Mouse (Mus musculus): ENCODE data around the gene Dpf2. TPM values are rescaled to one million over a fixed set of nuclear protein-coding genes. Genes with fewer than 3 reads are reported as not detected.

The Dpf2 gene
- total and polyA plus RNA-seq, 3 experiments: 25.0 to 115 (median 36.7) TPM

DNA sequence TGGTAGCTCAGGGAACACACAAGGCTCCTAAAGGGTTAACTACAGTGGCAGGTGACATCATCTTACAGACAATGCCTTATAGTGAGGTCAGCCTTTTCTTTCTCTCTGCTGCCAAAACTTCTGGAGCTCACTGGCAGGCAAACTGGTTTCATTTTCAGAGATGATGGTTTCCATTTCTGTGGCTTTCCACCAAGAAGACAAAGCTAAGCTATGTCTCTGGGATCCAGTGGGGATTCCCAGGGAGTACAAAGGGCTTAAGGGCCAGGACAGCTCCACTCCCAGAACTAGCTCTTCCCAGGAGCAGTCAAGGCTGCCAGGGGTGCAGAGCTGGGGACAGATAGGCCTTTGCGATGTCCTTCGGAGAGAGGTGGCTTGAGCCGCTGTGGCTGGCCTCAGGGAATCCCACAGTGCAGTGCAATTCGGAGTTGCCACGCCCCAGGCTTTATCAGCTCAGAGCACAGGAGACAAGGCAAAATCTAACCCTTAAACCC is 61.3 kb downstream of the Dpf2 start:
- no peak for DNase-seq (ENCODE audit: extremely low read depth)
- Histone ChIP-seq H3K4me2 (ENCODE audit: insufficient read depth, low read depth, poor library complexity, severe bottlenecking) (no peak overlapping the region), H3K4me1 (ENCODE audit: control insufficient read depth in 1 of 2, insufficient read depth in 2 of 2) (peaks cover 2 to 40% of the 10 kb centered on the region in 2 experiments; a peak in 3 of 4 replicates), H3K27ac (ENCODE audit: insufficient read depth, low read depth) (peak overlapping the region; percentile 32), H3K79me2 (replicated peaks; ENCODE audit: control insufficient read depth, extremely low read depth, insufficient read depth, poor library complexity, severe bottlenecking) (peaks cover 6% of the 10 kb centered on the region; the same call in 1 of the 2 replicates), H3K4me3 (replicated peaks in 1 of 3; ENCODE audit: low read depth in 2 of 3, low read length in 2 of 3, poor library complexity in 1 of 3) (no peak overlapping the region), H3K36me3 (replicated peaks in 1 of 2; ENCODE audit: control insufficient read depth in 1 of 2, insufficient read depth in 1 of 2, low read length in 1 of 2) (peaks cover 33 to 48% of the 10 kb centered on the region in 2 experiments), H3K9ac (ENCODE audit: insufficient read depth, low read depth) (no peak overlapping the region), H3K9me3 (replicated peaks; ENCODE audit: low read length) (no peaks in the 10 kb centered on the region), H3K27me3 (replicated peaks) (no peaks in the 10 kb centered on the region)
- in situ Hi-C loops (cut with MboI; ENCODE audit: low pct_ligation_motif_present, low pct_unique_long_range_greater_than_20kb, low sequenced_read_pairs) (no loop called here), dilution Hi-C loops (cut with MboI; ENCODE audit: extremely low pct_ligation_motif_present, extremely low pct_unique_long_range_greater_than_20kb, low sequenced_read_pairs) (no loop called here)
- TF ChIP-seq UBTF (IDR thresholded peaks at IDR 0.05; ENCODE audit: low read depth, low read length) (no peak), NRF1 (IDR thresholded peaks at IDR 0.05; ENCODE audit: low read depth, low read length) (no peak), NELFE (IDR thresholded peaks at IDR 0.05; ENCODE audit: low read depth, low read length) (no peak), MYC (IDR thresholded peaks at IDR 0.05; ENCODE audit: low read depth, low read length) (no peak), KAT2A (IDR thresholded peaks at IDR 0.05; ENCODE audit: insufficient replicate concordance, low read length) (no peak), TBP (conservative IDR thresholded peaks at IDR 0.05; ENCODE audit: low read depth, low read length) (no peak)

- Histone ChIP-seq H3K9me3 (replicated peaks; ENCODE audit: low read length) (no peaks in the 10 kb centered on the region), H3K4me3 (replicated peaks in 1 of 3; ENCODE audit: low read depth in 2 of 3, low read length in 2 of 3, poor library complexity in 1 of 3) (no peak overlapping the region), H3K36me3 (replicated peaks in 1 of 2; ENCODE audit: control insufficient read depth in 1 of 2, insufficient read depth in 1 of 2, low read length in 1 of 2) (peaks cover 28 to 42% of the 10 kb centered on the region in 2 experiments), H3K4me1 (ENCODE audit: control insufficient read depth in 1 of 2, insufficient read depth in 2 of 2) (peaks cover 2 to 40% of the 10 kb centered on the region in 2 experiments; a peak in 3 of 4 replicates), H3K27ac (ENCODE audit: insufficient read depth, low read depth) (no peak overlapping the region), H3K4me2 (ENCODE audit: insufficient read depth, low read depth, poor library complexity, severe bottlenecking) (no peak overlapping the region), H3K27me3 (replicated peaks) (no peaks in the 10 kb centered on the region), H3K9ac (ENCODE audit: insufficient read depth, low read depth) (no peak overlapping the region), H3K79me2 (replicated peaks; ENCODE audit: control insufficient read depth, extremely low read depth, insufficient read depth, poor library complexity, severe bottlenecking) (peaks cover 6% of the 10 kb centered on the region; the same call in 1 of the 2 replicates)
- in situ Hi-C loops (cut with MboI; ENCODE audit: low pct_ligation_motif_present, low pct_unique_long_range_greater_than_20kb, low sequenced_read_pairs): no loop called here
- no peak for DNase-seq (ENCODE audit: extremely low read depth)
- TF ChIP-seq MAFK (IDR thresholded peaks at IDR 0.05; ENCODE audit: insufficient replicate concordance, low read length) (no peak), CTCF (conservative IDR thresholded peaks at IDR 0.05 in 1 of 2, IDR thresholded peaks at IDR 0.05 in 1 of 2; ENCODE audit: low read depth in 2 of 2, low read length in 2 of 2) (no peak), NRF1 (IDR thresholded peaks at IDR 0.05; ENCODE audit: low read depth, low read length) (no peak), ZNF384 (IDR thresholded peaks at IDR 0.05; ENCODE audit: low read depth, low read length) (no peak), ETS1 (conservative IDR thresholded peaks at IDR 0.05; ENCODE audit: low read depth, low read length) (no peak), ZKSCAN1 (IDR thresholded peaks at IDR 0.05; ENCODE audit: borderline replicate concordance, low read depth, low read length) (no peak), JUND (conservative IDR thresholded peaks at IDR 0.05; ENCODE audit: low read depth, low read length) (no peak), MXI1 (IDR thresholded peaks at IDR 0.05; ENCODE audit: low read depth, low read length) (no peak), MAZ (IDR thresholded peaks at IDR 0.05; ENCODE audit: low read depth, low read length) (no peak), CHD2 (IDR thresholded peaks at IDR 0.05; ENCODE audit: low read length) (no peak)
- dilution Hi-C loops (cut with MboI; ENCODE audit: extremely low pct_ligation_motif_present, extremely low pct_unique_long_range_greater_than_20kb, low sequenced_read_pairs): no loop called here
Measured at GRCm38 (mm10) chr19:5850860-5851259, 62.0 kb downstream of the Dpf2 start.

Measured in CH12.LX (cell line).